Mouse (Mus musculus) G1E-ER4 (cell line): ENCODE results near the gene Etv1. TPM values are rescaled to one million over a fixed set of nuclear protein-coding genes. Genes with fewer than 3 reads are reported as not detected.

Source experiments
- GATA1 ChIP-seq: IDR thresholded peaks from one replicate; pipeline ENCODE4 v1.8.0; 2012; ENCODE audit warnings: low read length, inconsistent platforms
- polyA plus RNA-seq: library from polyadenylated mRNA; stranded (reverse); fragments of >175 nt; gene quantifications from 2 replicates; pipeline ENCODE4 v1.2.3, GENCODE M21; 2012

Gene Etv1
- polyA plus RNA-seq, 1 experiment, result not detected

DNA sequence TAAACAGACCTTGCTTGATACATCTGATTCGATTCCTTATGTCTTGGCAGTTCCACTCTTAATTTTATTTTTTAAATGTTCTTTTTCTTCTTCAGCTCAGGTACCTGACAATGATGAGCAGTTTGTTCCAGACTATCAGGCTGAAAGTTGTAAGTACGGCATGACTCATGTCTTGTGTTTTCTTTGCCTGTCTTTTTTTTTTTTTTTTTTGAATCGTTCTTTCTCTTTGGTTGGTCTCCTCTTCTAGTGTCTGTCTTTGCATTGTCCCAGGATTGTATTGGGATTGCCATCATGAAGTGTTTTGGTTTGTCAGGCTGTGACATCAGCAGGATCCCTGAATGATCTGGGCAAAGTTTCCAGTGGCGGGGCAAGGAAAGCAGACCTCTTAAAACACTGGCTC is 13.9 kb downstream of the Etv1 start:
- no peak for TF ChIP-seq GATA1

DNA sequence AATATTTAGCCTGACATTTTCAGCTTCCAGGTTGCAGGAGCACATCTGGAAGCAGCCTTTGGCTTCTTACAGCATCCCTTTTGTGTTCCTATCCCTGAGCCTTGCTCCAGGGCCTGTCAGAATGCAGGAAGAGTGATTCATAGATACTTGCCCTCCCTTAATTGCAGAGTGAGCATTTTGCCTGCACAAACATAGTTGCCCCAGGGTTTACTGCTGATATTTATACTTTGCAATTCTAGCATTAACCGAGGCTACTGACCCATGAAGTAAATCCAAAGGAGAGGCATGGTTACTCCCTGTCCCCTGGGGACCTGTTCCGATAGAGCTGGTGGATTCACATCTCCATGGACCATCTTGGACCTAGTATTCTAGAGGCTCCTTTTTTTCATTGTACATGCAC is 14.5 kb downstream of the Etv1 start:
- TF ChIP-seq GATA1, result no peak

DNA sequence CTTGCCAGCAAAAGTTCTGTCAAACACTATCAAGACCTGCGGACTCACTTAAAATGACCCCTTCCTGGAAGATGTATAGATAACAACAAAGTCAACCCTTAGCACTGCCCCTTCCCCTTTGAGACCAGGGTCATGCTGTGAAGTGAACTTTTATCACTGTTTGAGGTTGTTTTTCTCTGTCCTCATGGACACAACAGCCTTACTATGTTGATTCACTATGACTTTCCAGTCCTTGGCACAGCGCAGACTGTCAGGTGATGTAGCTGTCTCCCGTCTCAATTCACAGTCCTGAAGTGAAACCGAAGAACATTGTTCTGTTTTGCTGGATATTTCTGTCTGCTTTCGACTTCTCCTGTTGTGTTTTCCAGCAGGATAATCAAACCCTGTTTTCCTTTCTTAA is 27.9 kb downstream of the Etv1 start:
- TF ChIP-seq GATA1, result no peak

DNA sequence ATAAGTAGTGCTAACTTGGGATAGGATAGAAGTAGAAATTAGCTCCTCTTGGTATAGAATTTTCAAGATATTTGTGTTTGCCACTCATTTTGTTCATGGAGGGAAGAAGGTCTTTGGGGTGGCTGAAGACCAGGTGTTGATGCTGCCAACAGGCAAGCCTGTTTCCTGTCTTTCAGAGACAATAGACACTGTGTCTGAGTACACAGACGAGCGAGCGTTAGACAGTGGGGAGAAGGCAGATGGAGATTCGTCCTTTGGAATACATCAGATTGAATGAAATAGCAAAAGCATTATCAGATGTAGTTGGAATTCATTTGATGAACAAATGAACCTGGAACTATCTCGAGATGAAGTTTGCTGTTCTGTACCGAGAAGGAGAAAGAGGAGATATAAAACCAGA is 33.2 kb downstream of the Etv1 start:
- TF ChIP-seq GATA1, result no peak

DNA sequence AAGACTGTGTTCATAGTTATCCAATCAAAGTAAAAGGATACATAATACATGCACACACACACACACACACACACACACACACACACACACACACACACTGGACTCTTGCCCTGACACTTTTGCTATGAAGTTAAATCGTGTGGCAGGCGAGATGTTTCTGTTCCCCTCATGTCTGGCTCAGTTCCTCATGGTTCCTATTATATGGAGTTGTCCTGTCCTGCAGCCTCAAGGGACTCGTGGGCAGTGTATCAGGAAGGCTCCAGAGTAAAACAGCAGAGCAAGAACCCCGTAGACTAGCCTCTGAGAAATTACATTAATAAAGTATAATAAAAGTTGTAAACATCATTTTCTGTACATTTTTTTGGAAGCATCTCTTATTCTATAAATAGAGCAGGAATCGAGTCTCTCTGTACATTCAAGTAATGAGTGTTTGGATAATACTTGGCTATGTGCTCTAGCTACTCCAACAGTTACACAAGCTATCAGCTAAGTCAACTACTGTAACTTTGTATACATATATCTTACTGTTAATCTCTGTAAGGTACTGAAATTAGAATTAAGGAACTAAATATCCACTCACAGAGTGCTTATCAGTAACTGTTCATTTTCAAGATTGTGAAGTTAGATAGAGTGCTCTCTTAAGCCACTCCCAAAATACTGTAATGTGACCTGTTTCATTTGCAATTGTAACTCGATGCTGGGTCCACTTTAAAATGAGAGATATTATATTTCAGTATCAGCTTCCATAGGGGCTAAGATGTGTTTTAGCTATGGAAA is 35.0 kb downstream of the Etv1 start:
- TF ChIP-seq GATA1, result no peak

DNA sequence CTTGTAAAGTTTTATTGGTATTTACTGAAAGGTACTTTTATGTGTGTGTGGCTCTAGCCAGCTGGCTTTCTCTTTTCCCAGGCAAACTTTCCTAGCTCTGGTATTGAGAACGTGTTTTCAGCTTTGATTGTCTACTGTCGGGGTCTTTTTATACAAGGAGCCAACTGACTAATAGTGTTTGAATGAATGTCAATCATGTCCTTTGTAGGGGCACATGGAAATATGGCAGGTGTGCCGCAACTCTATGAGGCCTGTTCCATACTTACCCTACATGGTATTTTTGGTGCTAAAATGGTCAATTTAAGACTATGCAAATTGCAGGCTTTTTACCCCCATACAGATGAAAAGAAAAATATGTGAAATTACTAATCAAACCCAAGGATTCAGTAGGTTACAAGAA is 37.1 kb downstream of the Etv1 start:
- no peak for TF ChIP-seq GATA1

DNA sequence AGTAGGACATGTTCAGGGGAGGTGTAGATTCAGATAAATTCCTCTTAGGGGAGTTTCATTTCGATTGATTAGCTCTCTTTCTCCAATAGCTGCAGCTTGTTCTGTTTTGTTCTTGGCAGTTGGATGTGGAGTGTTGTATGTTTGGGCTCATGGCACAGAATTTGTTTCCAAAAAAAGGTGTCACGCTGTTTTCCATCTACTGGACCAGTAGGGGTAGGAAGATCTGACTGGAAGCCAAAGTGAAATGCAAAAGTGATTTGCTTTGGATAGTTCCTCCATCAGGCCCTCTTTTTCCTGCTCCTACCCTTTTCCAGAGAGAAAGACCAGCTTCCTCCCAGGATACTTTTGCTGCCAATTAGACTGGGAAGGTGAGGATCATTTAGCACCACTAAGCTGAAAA is 39.1 kb downstream of the Etv1 start:
- TF ChIP-seq GATA1, result no peak

DNA sequence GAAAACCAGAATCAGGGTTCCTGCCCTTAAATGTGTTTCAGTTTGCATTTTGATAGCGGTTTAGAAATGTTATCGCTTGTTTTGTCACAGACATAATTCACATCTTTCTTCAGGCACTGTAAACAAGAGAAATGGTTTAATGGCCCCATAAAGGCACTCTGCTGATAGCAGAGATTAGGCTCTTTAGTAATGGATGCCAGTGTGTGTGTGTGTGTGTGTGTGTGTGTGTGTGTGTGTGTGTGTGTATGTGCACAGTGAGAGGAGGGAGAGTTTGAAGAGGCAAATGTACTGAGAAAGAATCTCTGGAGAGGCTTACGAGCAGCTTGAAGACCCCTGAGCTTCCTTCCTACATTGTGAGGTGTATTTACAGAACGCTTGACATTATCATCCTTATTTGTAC is 41.5 kb downstream of the Etv1 start:
- TF ChIP-seq GATA1, result no peak

DNA sequence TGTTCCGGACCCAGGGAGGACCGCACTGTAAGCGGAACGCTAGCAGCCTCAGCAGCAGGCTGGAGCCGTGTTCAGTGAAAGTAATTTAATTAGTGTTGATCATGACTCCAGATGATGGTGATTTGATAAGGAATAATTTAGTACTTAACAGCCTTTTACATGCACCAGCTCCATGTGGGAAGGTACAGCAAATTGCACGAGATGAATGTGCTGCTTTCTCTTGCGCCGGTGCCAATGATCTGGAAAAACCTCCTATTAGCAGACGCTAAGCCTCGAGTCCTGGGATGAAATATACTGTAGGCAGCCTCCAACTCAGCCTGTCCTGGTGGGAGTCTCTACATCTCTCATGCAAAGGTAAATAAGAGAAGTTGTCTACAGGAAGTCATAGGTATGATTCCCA is 45.2 kb downstream of the Etv1 start:
- no peak for TF ChIP-seq GATA1

DNA sequence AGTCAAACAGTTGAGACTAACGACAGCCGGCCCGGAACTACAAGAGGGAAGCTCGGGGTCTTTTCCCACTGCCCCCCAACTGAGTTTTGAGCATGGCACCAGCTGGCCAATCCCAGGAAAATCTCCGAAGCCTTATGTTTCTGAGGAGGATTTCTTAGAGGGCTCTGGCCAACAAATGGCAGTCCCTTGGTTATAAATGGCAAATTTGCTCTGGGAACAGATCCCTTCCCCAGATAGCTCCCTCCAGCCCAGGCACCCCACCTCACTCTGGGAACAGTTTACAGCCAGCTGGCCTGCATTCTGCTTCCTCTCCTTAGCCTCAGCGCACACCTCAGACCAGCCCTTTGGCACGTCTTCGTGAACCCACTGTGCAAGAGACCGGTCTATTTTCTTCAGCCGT is 53.8 kb downstream of the Etv1 start:
- no peak for TF ChIP-seq GATA1

DNA sequence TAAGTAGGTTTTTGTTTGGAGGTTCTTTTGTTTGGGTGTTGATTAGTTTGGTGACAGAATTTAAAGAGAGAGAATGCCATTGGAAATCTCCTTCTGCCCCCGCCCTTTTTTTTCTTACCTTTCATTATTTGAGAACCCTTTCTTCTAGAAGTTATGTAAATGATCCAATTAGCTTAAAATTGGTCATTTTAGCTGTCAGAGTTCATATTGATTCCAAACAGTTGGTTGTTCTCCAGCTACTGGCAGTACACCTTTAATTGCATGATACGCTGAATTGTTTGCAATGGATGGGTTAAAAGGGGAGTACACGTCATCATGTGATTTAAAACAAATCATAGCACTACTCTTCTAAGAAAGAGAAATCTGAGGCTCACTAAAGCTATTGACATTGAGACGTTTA is 55.4 kb downstream of the Etv1 start:
- TF ChIP-seq GATA1, result no peak

DNA sequence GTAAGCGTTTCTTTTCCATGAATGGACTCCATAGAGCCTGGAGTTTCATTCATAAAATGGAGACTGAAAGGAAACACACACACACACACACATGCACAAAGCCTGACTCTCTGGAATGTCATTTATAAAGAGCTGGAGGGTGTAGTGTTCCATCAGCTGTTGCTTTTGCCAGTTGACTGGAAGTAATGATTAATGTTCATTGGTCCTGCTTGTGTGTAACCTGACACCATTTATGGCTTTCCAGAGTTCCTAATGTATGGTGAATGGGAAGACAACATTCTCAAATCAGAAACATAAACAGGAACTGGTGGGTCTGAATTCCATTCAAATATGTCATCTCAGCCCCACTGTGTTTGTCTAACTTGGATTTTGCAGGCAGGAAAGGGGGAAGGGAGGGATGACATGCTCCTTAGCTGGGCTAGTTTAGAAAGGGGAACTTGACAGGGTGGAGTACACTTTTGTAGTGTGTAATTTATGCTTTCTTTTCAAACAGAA is 64.7 kb downstream of the Etv1 start:
- no peak for TF ChIP-seq GATA1

DNA sequence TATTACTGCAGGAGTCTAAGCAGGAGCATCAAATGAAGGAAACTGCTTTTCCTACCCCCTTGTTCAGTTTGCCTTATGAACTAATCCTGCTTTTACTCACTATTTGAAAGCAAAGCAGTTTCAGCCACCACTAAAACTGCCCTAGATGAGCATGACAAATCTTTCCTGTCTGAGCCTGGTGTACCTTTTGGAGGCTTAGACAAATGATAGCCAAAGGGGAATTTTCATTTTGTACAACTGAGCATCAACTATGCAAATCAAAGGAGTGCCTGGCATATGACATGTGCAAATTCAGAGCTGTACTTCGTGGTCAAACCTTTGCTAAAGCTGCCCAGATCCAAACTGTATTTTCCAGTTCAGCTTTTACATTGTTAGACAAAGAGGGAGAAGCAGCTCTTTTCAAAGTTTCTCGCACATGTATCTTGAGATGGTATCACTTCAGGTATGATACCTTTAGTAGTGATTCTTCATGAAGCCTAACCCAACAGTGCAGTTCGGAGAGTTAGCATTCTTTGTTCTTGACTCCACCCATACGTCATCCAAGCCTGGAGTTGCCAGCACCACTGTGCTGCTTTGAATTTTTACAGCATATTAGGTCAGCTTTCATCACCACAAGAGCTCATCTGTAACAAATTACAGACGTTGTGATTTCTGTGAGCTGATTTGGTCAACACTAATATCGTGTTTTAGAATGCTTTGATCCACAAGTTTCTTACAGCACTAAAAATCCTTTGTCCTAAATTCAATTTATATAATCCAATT is 68.5 kb downstream of the Etv1 start:
- no peak for TF ChIP-seq GATA1

DNA sequence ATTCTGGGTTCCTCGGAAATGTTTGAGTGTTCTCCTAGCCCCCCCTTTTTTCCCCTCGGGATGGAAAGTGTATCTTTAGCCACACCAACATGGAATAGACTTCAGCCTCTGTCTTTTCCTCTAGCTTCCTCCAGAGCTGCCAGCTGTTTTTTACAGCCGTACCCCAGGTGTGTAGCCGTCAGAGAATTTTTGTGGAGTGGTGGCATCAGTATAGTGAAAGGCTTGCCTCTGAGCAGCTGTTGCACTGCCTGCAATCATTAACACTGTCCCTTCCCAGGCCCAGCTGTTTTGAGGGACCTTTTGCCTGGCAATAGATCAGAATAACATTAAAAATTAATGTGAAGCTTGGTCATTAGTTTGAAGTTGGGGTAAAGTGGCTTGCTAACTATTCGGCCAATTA is 70.8 kb downstream of the Etv1 start:
- TF ChIP-seq GATA1, result no peak

DNA sequence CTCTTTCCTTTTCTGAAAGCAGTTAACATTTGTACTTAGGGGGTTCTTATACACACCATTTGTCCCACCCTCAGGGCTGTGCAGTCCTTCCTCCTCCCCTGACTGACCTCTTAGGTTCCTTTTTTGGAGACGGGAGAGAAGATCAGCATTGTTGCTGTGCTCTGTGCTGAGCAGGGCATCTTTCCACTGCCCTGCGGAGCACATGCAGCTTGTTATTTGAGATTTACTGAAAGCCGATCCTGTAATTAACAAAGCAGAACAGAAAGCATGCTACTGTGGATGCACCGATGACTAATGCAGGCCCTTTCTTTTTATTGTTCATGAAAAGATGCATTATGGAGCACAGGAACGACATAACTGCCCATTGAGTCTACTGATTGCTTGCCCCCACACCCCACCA is 75.1 kb downstream of the Etv1 start:
- no peak for TF ChIP-seq GATA1

DNA sequence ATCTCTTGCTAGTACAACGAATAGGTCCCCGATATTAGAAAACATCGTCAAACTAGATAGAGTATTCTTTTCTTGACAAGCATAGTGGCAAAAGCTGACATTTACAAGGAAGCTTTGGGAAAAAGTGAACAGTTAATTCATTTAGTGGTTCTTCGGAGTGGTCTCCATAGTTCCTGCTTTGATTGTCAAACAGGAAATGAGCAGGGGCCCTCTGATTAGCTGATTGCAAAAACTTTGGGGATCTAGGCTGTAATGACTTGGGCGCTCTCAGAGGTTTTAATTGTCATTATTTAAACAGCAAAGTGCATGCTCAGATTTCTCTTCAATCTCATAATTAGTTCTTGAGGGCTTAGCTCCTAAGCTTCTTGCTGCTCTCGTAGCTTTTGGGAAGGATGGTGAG is 75.6 kb downstream of the Etv1 start:
- TF ChIP-seq GATA1, result no peak

DNA sequence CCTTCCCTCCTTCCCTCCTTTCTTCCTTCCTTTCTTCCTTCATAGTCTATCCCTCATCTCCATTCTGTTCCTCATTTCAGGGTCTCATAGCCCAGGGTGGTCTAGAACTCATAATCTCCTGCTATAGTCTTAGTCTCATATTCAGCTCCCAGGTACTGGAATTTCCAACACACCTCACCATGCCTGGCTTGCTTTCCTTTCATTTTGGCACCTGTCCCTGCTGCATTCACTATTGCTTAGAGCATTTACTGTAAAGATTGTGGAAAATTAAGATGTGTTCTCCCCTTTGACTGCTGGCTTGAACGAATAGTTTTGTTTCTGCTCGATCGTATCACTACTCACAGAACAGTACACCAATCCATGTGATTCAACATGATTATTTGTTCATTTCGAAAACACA is 80.5 kb downstream of the Etv1 start:
- TF ChIP-seq GATA1, result no peak
